Mouse (Mus musculus) kidney, adult 8-10 months (tissue): Measurements from ENCODE around the gene Odaph.

ENCODE experiments used
- DNase-seq, 2 experiments: peaks; one replicate each; pipeline ENCODE4 v3.0.0; 2022

The Odaph gene

DNA sequence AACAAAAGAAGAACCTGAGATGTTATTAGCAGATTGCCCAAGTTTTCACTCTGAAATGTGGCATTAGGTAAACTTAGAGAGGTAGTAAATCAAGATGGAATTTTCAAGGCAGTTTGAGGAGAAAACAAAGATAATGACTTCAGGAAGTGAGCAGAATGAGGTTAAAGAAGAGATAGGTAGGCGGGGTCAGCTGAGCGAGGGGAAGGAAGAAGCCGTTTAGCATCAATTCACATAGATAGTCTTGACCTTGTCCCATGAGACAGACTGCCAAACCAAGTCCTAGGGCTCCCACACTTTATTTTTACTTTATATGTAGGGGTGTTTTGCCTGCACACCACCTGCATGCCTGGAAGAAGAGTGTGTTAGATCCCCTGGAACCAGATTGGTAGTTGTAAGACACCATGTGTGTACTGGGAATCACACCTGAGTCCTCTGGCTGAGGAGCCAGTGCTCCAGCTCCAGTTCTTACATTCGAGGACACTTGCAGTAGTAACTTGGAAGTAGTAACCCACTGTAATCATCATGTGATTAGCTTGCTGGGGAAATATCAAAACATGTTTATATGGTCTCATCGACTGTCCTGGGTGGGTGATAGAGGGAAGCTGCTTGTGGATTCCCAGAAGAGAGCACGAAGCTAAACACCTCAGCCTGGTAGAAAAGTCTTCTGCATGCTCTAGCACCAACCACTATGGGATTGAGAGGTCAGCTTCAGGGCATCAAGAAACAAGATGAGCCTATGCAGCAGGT lies 4.1 kb downstream of the Odaph start:
- DNase-seq, result no peak

DNA sequence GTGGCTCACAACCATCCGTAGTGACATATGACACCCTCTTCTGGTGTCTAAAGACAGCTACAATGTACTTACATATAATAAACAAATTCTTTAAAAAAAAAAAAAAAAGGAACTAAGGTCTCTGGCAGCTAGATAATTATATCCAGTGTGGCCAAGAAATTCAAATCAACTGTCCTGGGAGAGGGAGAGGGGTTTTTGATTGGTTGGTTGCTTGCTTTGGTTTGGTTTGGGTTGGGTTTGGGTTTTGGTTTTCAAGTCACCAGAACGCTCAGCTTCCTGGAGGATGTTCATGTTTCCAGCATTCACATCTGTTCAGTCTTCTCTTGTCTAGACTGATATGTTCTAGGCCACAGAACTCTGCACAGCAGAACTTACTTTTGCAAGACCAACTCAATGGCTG lies 5.8 kb downstream of the Odaph start:
- DNase-seq, result no peak

DNA sequence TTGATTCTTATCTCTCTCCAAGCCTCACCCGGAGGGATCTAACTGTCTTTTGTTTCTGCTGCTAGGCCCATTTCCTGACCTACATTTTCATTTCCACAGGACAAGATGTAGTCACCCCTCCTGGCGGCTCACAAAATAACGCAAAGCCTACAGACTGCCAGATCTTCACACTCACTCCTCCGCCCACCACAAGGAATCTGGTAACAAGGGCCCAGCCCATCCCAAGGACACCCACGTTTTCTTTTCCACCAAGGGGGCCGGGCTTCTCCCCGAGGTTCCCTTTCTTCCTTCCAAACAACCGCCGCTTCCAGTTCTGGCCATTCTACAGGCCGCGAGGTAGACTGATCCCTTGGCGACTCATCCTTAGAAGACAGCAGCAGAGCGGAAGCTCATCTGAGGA lies 7.3 kb downstream of the Odaph start:
- no peak for DNase-seq

DNA sequence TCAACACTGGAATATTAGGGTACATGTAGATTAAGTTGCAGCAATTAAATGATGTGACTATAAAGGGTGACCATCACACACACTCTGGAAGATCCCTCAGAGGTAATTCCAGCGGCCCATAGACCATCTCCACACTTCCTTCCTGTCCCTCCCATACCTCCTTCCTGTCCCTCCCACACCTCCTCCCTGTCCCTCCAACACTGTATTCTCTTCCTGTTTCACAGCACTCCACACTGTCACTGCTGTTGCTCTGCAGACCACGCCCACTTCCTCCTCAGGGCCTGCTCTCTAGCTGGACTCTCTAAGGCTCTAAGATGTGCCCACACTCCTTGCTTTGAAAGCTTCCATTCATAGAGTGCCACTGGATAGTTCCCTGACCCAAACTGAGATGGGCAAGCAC lies 13.5 kb downstream of the Odaph start:
- no peak for DNase-seq

DNA sequence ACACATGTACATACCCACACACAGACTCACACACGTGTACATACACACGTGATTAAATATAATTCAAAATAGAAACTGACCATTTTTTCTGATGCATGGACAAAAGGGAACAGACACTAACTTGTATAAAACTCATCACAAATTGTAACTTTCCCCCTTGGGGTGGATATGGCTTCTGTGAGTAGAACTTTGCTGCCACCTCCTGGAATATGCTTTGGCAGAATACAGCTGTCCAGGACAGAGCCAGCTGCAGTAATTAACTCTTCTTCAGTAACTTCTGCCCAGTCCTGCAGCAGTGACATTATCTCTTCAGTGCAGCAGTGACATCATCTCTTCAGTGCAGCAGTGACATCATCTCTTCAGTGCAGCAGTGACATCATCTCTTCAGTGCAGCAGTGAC lies 15.7 kb downstream of the Odaph start:
- no peak for DNase-seq

DNA sequence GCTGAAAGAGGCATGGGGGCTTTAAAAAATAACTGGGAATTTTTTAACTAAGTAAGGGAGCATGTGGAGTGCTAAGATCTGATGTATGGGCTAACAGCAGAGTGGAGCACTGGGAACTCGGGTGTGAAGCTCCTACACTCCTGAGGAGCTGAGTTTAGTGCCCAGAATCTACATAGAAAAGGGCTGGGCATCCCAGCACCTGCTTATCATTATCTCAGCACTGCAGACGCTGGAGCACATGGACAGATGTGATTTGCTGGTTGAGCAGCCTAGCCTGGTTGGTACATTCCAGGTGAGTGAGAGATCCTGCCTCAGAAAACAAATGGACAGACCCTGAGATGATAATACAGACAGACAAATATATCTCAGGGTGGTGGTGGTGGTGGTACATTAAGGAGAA lies 22.6 kb downstream of the Odaph start:
- no peak for DNase-seq

DNA sequence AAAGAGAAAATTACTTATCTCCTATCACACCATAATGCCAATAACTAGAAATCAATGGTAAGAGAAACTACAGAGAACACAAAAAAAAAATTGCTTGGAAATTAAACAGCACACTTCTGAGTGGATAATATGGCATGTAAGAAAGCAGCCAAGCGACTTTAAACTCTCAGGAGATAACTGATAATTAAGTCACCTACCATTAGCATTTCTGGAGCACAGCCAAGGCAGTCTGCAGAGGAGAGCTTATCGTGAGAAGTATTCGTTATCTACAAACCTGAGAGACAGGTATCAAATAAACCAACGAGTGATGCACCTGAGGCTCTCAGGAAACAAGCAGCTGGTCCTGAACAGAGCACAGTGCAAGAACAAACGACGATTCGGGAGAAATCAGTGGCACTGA lies 24.5 kb downstream of the Odaph start:
- no peak for DNase-seq

DNA sequence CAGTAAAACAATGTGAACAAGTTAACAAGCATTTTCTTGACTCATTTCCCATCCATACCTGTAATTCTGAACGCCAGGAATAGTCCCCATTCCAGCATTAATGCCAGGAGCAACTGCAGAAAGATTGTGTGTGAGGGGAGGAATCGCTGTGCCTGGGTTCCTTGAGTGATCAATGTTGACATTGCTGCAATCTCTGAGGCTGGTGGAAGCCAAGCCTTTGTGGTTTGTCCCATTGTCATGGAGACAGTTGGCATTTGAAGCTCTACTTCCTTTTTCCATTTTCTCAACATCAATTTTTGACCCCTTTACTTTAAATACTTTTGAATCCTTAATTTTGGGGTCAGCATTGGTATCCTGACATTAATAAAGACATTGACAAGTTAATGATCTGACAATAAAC lies 32.7 kb downstream of the Odaph start:
- no peak for DNase-seq

DNA sequence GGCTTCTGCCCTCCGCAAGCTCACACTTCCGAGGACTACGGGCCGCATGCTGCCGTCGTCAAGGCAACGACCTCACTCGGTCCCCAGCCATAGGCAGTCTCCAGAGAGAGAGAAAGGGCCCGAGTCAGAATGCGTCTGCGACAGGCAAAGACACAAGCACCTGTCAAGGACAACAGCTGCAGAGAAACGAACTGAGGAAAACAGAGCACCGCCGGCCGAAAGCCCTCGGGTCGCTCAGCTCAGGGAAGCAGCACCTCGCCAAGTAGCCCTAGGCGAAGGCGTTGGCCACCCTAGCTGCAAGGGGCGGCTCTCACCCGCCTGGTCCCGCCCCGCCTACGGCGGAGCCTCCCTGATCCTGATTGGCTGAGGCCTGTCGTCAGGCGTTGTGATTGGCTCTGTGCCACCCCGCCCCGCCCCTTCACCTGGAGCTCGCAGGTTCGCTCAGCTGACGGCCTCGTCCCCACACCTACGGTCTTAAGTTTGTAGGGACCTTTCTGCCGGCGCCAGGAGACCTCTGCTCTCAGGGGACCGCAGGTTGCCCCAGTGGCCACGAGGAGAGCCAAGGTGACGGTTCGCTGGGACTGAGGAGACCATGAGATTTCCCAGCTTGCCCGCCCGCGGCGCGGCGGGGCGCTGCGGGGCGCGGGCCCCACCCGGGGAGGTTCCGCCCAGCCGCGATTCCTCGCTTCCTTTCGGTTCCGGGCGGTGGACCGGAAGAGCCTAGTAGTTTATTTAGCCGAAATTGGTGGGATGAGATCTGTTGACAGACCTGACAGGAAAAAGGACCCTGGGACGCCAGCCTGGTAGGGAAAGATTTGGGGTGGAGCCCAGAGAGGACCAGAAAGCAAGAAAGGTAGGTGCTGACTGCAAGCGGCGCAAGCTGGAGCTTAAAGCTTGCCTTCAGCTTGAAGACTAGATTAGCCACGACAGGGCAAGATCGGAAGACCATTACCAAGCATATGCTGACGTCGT lies 55.4 kb downstream of the Odaph start:
- peak; percentile 97 to 98 for DNase-seq

DNA sequence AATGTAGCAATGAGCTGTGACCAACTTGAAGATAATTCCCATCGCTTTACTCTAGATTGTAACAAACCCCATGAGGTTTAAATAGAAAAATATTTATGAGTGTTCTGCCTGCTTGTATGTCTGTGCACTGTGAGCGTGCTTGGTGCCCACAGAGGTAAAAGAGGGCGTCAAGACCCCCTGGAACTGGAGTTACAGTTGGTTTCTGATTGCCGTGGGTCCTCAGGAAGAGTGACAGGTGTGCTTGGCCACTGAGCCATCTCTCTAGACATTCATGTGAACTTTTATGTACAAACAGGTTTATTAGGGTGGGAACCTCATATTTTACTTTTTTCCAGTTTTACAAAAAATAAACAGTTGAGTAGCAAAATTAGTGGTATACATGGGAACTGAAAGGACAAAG lies 56.5 kb downstream of the Odaph start, which contains the start of gene Cdkl2:
Cdkl2 (minus strand) TSS at position 101 of the 400 bp plus-strand sequence.
- no peak for DNase-seq
